Mouse (Mus musculus): Measurements from ENCODE around the gene Agbl1. TPM values are rescaled to one million over a fixed set of nuclear protein-coding genes. Genes with fewer than 3 reads are reported as not detected.

The Agbl1 gene
- polyA plus RNA-seq, 1 experiment, result not detected

- H3K27ac ChIP-seq (ENCODE audit: insufficient read depth, low read length), result no peak overlapping the region
- H3K27me3 ChIP-seq (ENCODE audit: control insufficient read depth, insufficient read depth, low read length, poor library complexity, severe bottlenecking), result no peaks in the 10 kb centered on the region
- H3K4me3 ChIP-seq (ENCODE audit: low read depth, low read length), result no peak overlapping the region
- TF ChIP-seq CTCF (IDR thresholded peaks at IDR 0.05; ENCODE audit: low read depth, low read length) (no peak), POLR2A (IDR thresholded peaks at IDR 0.05; ENCODE audit: insufficient read depth, low read length) (no peak), EP300 (IDR thresholded peaks at IDR 0.05; ENCODE audit: insufficient read depth, low read depth, low read length) (no peak)
- no peaks in the 10 kb centered on the region for H3K36me3 ChIP-seq (ENCODE audit: control insufficient read depth, insufficient read depth, low read length, poor library complexity, severe bottlenecking)
- no peaks in the 10 kb centered on the region for H3K4me1 ChIP-seq (ENCODE audit: control insufficient read depth, insufficient read depth, low read length)
- H3K9ac ChIP-seq (ENCODE audit: low read depth, poor library complexity, severe bottlenecking), result no peak overlapping the region
- no peaks in the 10 kb centered on the region for H3K9me3 ChIP-seq (replicated peaks; ENCODE audit: control insufficient read depth, insufficient read depth, low read length, poor library complexity, severe bottlenecking)
These were observed 846.3 kb downstream of the Agbl1 start for GRCm38 (mm10) chr7:77076033-77076432.

- Histone ChIP-seq H3K27me3 (ENCODE audit: control insufficient read depth, insufficient read depth, low read length, poor library complexity, severe bottlenecking) (no peaks in the 10 kb centered on the region), H3K9ac (ENCODE audit: low read depth, poor library complexity, severe bottlenecking) (no peak overlapping the region), H3K36me3 (ENCODE audit: control insufficient read depth, insufficient read depth, low read length, poor library complexity, severe bottlenecking) (no peaks in the 10 kb centered on the region), H3K4me3 (ENCODE audit: low read depth, low read length) (no peak overlapping the region), H3K4me1 (ENCODE audit: control insufficient read depth, insufficient read depth, low read length) (no peaks in the 10 kb centered on the region), H3K27ac (ENCODE audit: insufficient read depth, low read length) (no peak overlapping the region), H3K9me3 (replicated peaks; ENCODE audit: control insufficient read depth, insufficient read depth, low read length, poor library complexity, severe bottlenecking) (no peaks in the 10 kb centered on the region)
- no peak for TF ChIP-seq POLR2A (IDR thresholded peaks at IDR 0.05; ENCODE audit: insufficient read depth, low read length)
- TF ChIP-seq CTCF (IDR thresholded peaks at IDR 0.05; ENCODE audit: low read depth, low read length), result no peak
- TF ChIP-seq EP300 (IDR thresholded peaks at IDR 0.05; ENCODE audit: insufficient read depth, low read depth, low read length), result no peak
These were observed 857.6 kb downstream of the Agbl1 start for GRCm38 (mm10) chr7:77087266-77087665.

- no peaks in the 10 kb centered on the region for H3K36me3 ChIP-seq (ENCODE audit: control insufficient read depth, insufficient read depth, low read length, poor library complexity, severe bottlenecking)
These were observed 865.5 kb downstream of the Agbl1 start for GRCm38 (mm10) chr7:77095153-77095552.

GRCm38 (mm10) chr7:77114021-77114420 is 884.3 kb downstream of the Agbl1 start:
- Histone ChIP-seq H3K9me3 (replicated peaks; ENCODE audit: control insufficient read depth, insufficient read depth, low read length, poor library complexity, severe bottlenecking) (no peaks in the 10 kb centered on the region), H3K4me1 (ENCODE audit: control insufficient read depth, insufficient read depth, low read length) (no peaks in the 10 kb centered on the region), H3K27ac (ENCODE audit: insufficient read depth, low read length) (no peak overlapping the region), H3K36me3 (ENCODE audit: control insufficient read depth, insufficient read depth, low read length, poor library complexity, severe bottlenecking) (no peaks in the 10 kb centered on the region), H3K4me3 (ENCODE audit: low read depth, low read length) (no peak overlapping the region), H3K9ac (ENCODE audit: low read depth, poor library complexity, severe bottlenecking) (no peak overlapping the region), H3K27me3 (ENCODE audit: control insufficient read depth, insufficient read depth, low read length, poor library complexity, severe bottlenecking) (no peaks in the 10 kb centered on the region)
- TF ChIP-seq CTCF (IDR thresholded peaks at IDR 0.05; ENCODE audit: low read depth, low read length) (no peak), POLR2A (IDR thresholded peaks at IDR 0.05; ENCODE audit: insufficient read depth, low read length) (no peak), EP300 (IDR thresholded peaks at IDR 0.05; ENCODE audit: insufficient read depth, low read depth, low read length) (no peak)

More at GRCm38 (mm10) chr7:77095153-77095552, 865.5 kb downstream of the Agbl1 start:
- Histone ChIP-seq H3K9me3 (replicated peaks; ENCODE audit: control insufficient read depth, insufficient read depth, low read length, poor library complexity, severe bottlenecking) (no peaks in the 10 kb centered on the region), H3K9ac (ENCODE audit: low read depth, poor library complexity, severe bottlenecking) (no peak overlapping the region), H3K4me1 (ENCODE audit: control insufficient read depth, insufficient read depth, low read length) (no peaks in the 10 kb centered on the region), H3K27ac (ENCODE audit: insufficient read depth, low read length) (no peak overlapping the region), H3K4me3 (ENCODE audit: low read depth, low read length) (no peak overlapping the region), H3K27me3 (ENCODE audit: control insufficient read depth, insufficient read depth, low read length, poor library complexity, severe bottlenecking) (no peaks in the 10 kb centered on the region)
- TF ChIP-seq EP300 (IDR thresholded peaks at IDR 0.05; ENCODE audit: insufficient read depth, low read depth, low read length), result no peak
- no peak for TF ChIP-seq CTCF (IDR thresholded peaks at IDR 0.05; ENCODE audit: low read depth, low read length)
- no peak for TF ChIP-seq POLR2A (IDR thresholded peaks at IDR 0.05; ENCODE audit: insufficient read depth, low read length)

- Histone ChIP-seq H3K9ac (ENCODE audit: low read depth, poor library complexity, severe bottlenecking) (no peak overlapping the region), H3K4me1 (ENCODE audit: control insufficient read depth, insufficient read depth, low read length) (no peaks in the 10 kb centered on the region), H3K27me3 (ENCODE audit: control insufficient read depth, insufficient read depth, low read length, poor library complexity, severe bottlenecking) (no peaks in the 10 kb centered on the region), H3K36me3 (ENCODE audit: control insufficient read depth, insufficient read depth, low read length, poor library complexity, severe bottlenecking) (no peaks in the 10 kb centered on the region), H3K27ac (ENCODE audit: insufficient read depth, low read length) (no peak overlapping the region), H3K4me3 (ENCODE audit: low read depth, low read length) (no peak overlapping the region), H3K9me3 (replicated peaks; ENCODE audit: control insufficient read depth, insufficient read depth, low read length, poor library complexity, severe bottlenecking) (no peaks in the 10 kb centered on the region)
- TF ChIP-seq POLR2A (IDR thresholded peaks at IDR 0.05; ENCODE audit: insufficient read depth, low read length) (no peak), CTCF (IDR thresholded peaks at IDR 0.05; ENCODE audit: low read depth, low read length) (no peak), EP300 (IDR thresholded peaks at IDR 0.05; ENCODE audit: insufficient read depth, low read depth, low read length) (no peak)
These were observed 899.4 kb downstream of the Agbl1 start for GRCm38 (mm10) chr7:77129045-77129444.

GRCm38 (mm10) chr7:77131950-77132349 is 902.3 kb downstream of the Agbl1 start:
- H3K4me1 ChIP-seq (ENCODE audit: control insufficient read depth, insufficient read depth, low read length), result no peaks in the 10 kb centered on the region
- H3K4me3 ChIP-seq (ENCODE audit: low read depth, low read length), result no peak overlapping the region
- no peak overlapping the region for H3K27ac ChIP-seq (ENCODE audit: insufficient read depth, low read length)
- H3K9ac ChIP-seq (ENCODE audit: low read depth, poor library complexity, severe bottlenecking), result no peak overlapping the region
- no peaks in the 10 kb centered on the region for H3K36me3 ChIP-seq (ENCODE audit: control insufficient read depth, insufficient read depth, low read length, poor library complexity, severe bottlenecking)
- no peaks in the 10 kb centered on the region for H3K9me3 ChIP-seq (replicated peaks; ENCODE audit: control insufficient read depth, insufficient read depth, low read length, poor library complexity, severe bottlenecking)
- H3K27me3 ChIP-seq (ENCODE audit: control insufficient read depth, insufficient read depth, low read length, poor library complexity, severe bottlenecking), result no peaks in the 10 kb centered on the region
- TF ChIP-seq POLR2A (IDR thresholded peaks at IDR 0.05; ENCODE audit: insufficient read depth, low read length) (no peak), CTCF (IDR thresholded peaks at IDR 0.05; ENCODE audit: low read depth, low read length) (no peak), EP300 (IDR thresholded peaks at IDR 0.05; ENCODE audit: insufficient read depth, low read depth, low read length) (no peak)
